Mouse (Mus musculus) forebrain, postnatal 0 days (tissue): ENCODE measurements around the gene Eml4. TPM values are rescaled to one million over a fixed set of nuclear protein-coding genes. Genes with fewer than 3 reads are reported as not detected.

Source experiments
- ATAC-seq: fragments of 200-750 bp; cut with Nextera tagmentation; 2 replicates; pipeline ENCODE4 v1.8.0; 2017; ENCODE audit warnings: mild to moderate bottlenecking, moderate library complexity
- DNase-seq: peaks from one replicate; pipeline ENCODE4 v3.0.0-alpha.2; 2015
- H3K27ac ChIP-seq: fragments of 300-500 bp; sonication (generic); 2 replicates; pipeline ENCODE4 v1.5.1; 2014; ENCODE audit warnings: low read depth, mild to moderate bottlenecking, antibody characterized with exemption, low read length, moderate library complexity, mixed read lengths
- H3K27me3 ChIP-seq: fragments of 300-500 bp; sonication (generic); 2 replicates; pipeline ENCODE4 v1.6.1; 2014; ENCODE audit warnings: mild to moderate bottlenecking, low read length, mixed read lengths; ENCODE audit not compliant: insufficient read depth
- H3K36me3 ChIP-seq: fragments of 300-500 bp; sonication (generic); 2 replicates; pipeline ENCODE4 v1.6.1; 2014; ENCODE audit warnings: mild to moderate bottlenecking, moderate library complexity; ENCODE audit not compliant: insufficient read depth
- H3K4me1 ChIP-seq: fragments of 300-500 bp; sonication (generic); 2 replicates; pipeline ENCODE4 v1.6.1; 2014; ENCODE audit warnings: antibody characterized with exemption; ENCODE audit not compliant: insufficient read depth
- H3K4me2 ChIP-seq: fragments of 300-500 bp; sonication (generic); 2 replicates; pipeline ENCODE4 v1.6.1; 2014; ENCODE audit warnings: low read depth, mild to moderate bottlenecking, moderate library complexity
- H3K4me3 ChIP-seq: fragments of 300-500 bp; sonication (generic); 2 replicates; pipeline ENCODE4 v1.5.1; 2014; ENCODE audit warnings: low read depth, low read length, mixed read lengths
- H3K9ac ChIP-seq: fragments of 300-500 bp; sonication (generic); 2 replicates; pipeline ENCODE4 v1.6.1; 2014; ENCODE audit warnings: mild to moderate bottlenecking
- H3K9me3 ChIP-seq: fragments of 300-500 bp; sonication (generic); 2 replicates; pipeline ENCODE4 v1.6.1; 2016; ENCODE audit warnings: low read length
- CTCF ChIP-seq: sonication (generic); IDR thresholded peaks from 2 replicates; pipeline ENCODE4 v1.5.1; 2016; ENCODE audit warnings: antibody characterized with exemption, control low read depth, low read depth
- WGBS: fragments of 180-500 bp; shearing (Covaris S2); extraction: QIAGEN DNeasy Blood & Tissue Kit; methylation state at CpG from one replicate; pipeline ENCODE4 v1.1.7; 2014; 5-methylcytosine and 5-hydroxymethylcytosine counted together
- polyA plus RNA-seq: library from polyadenylated mRNA; unstranded; fragments of >200 nt; fragmentation: Nextera tagmentation; extraction: Ambion mirVana; gene quantifications from 2 replicates; pipeline ENCODE4 v1.2.1, GENCODE M21; 2015
- total RNA-seq: library from RNA; depleted of rRNA; stranded (reverse); fragments of >200 nt; gene quantifications from 2 replicates; pipeline ENCODE4 v1.2.3, GENCODE M21; 2014

Gene Eml4
- total and polyA plus RNA-seq, 2 experiments from 2014 or later: 20.0 to 58.7 TPM

- Histone ChIP-seq H3K4me2 (no peak overlapping the region), H3K36me3 (no peaks in the 10 kb centered on the region), H3K27ac (no peak overlapping the region), H3K9ac (no peak overlapping the region), H3K4me3 (no peak overlapping the region), H3K27me3 (no peaks in the 10 kb centered on the region), H3K9me3 (no peaks in the 10 kb centered on the region), H3K4me1 (peaks cover 2% of the 10 kb centered on the region; the same call in 1 of the 2 replicates)
- no peak for TF ChIP-seq CTCF
- ATAC-seq (no peak), DNase-seq (no peak)
- WGBS: 94% methylated on average over 2 of the region's 2 CpGs
These were observed 28.6 kb downstream of the Eml4 start for GRCm38 (mm10) chr17:83379366-83379765.

DNA sequence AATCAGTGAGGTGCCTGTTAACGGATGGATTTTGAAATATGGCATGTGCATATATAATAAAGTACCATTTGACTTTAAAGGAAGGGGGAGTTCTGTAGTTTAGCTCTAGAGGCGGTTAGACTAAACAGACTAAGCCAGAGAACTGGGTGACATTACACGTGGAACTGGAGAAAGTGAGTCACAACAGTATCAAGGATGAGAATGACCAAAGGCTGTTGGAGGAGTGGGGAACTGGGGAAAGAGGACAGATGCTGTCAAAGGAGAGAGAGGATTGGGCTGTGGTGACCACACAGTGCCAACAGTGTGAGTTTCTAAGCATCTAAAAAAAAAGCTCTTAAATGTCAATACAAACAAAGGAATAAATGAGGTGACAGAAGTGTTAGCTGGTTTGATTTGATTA is 29.1 kb downstream of the Eml4 start:
- DNase-seq (no peak), ATAC-seq (no peak)
- Histone ChIP-seq H3K27me3 (no peaks in the 10 kb centered on the region), H3K4me3 (no peak overlapping the region), H3K9me3 (no peaks in the 10 kb centered on the region), H3K36me3 (no peaks in the 10 kb centered on the region), H3K4me2 (no peak overlapping the region), H3K9ac (no peak overlapping the region), H3K27ac (no peak overlapping the region), H3K4me1 (peaks cover 2% of the 10 kb centered on the region; the same call in 1 of the 2 replicates)
- no peak for TF ChIP-seq CTCF
- 73% methylated on average over 3 of the region's 3 CpGs for WGBS

DNA sequence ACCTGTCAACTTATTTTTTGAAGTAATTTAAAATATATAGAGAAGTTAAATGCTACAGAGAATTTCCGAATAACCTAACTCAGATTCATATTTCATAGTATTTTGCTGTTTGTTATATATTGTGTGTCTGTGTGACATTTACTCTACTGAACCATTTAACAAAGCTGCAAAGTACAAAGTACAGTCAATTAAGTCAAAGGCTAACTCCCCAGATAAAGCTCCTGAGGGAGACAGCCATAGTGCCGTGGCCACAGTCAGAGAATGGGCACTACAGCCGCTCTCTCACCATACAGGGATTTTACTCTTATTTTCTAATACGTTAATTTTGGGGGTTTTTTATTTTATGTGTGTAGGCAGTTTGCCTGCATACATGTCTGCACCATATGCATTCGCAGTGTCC is 32.0 kb downstream of the Eml4 start:
- H3K9ac ChIP-seq: no peak overlapping the region
- H3K36me3 ChIP-seq: no peaks in the 10 kb centered on the region
- 91% methylated on average over 5 of the region's 5 CpGs for WGBS
- no peaks in the 10 kb centered on the region for H3K9me3 ChIP-seq
- H3K27me3 ChIP-seq: no peaks in the 10 kb centered on the region
- DNase-seq (no peak), ATAC-seq (no peak)
- H3K4me2 ChIP-seq: no peak overlapping the region
- no peak overlapping the region for H3K4me3 ChIP-seq
- no peak for TF ChIP-seq CTCF
- no peak overlapping the region for H3K27ac ChIP-seq
- peaks cover 1% of the 10 kb centered on the region; the same call in 1 of the 2 replicates for H3K4me1 ChIP-seq

GRCm38 (mm10) chr17:83384981-83385380 is 34.2 kb downstream of the Eml4 start:
- DNase-seq (no peak), ATAC-seq (no peak)
- H3K4me2 ChIP-seq: no peak overlapping the region
- no peak overlapping the region for H3K9ac ChIP-seq
- no peak overlapping the region for H3K27ac ChIP-seq
- no peaks in the 10 kb centered on the region for H3K36me3 ChIP-seq
- H3K27me3 ChIP-seq: no peaks in the 10 kb centered on the region
- TF ChIP-seq CTCF: no peak
- no peaks in the 10 kb centered on the region for H3K4me1 ChIP-seq
- 88% methylated on average over 2 of the region's 2 CpGs for WGBS
- no peaks in the 10 kb centered on the region for H3K9me3 ChIP-seq
- H3K4me3 ChIP-seq: no peak overlapping the region

GRCm38 (mm10) chr17:83387161-83387560 is 36.4 kb downstream of the Eml4 start:
- Histone ChIP-seq H3K9me3 (no peaks in the 10 kb centered on the region), H3K4me2 (no peak overlapping the region), H3K27me3 (no peaks in the 10 kb centered on the region), H3K9ac (no peak overlapping the region), H3K4me1 (no peaks in the 10 kb centered on the region), H3K36me3 (no peaks in the 10 kb centered on the region), H3K4me3 (no peak overlapping the region), H3K27ac (no peak overlapping the region)
- TF ChIP-seq CTCF: no peak
- WGBS: 80% methylated on average over 3 of the region's 3 CpGs
- DNase-seq (no peak), ATAC-seq (no peak)

GRCm38 (mm10) chr17:83394013-83394412 is 43.3 kb downstream of the Eml4 start:
- Histone ChIP-seq H3K9ac (no peak overlapping the region), H3K4me3 (no peak overlapping the region), H3K27ac (no peak overlapping the region), H3K36me3 (no peaks in the 10 kb centered on the region), H3K4me1 (no peaks in the 10 kb centered on the region), H3K9me3 (no peaks in the 10 kb centered on the region), H3K27me3 (no peaks in the 10 kb centered on the region), H3K4me2 (no peak overlapping the region)
- ATAC-seq (no peak), DNase-seq (no peak)
- 87% methylated on average over 3 of the region's 3 CpGs for WGBS
- TF ChIP-seq CTCF: no peak

DNA sequence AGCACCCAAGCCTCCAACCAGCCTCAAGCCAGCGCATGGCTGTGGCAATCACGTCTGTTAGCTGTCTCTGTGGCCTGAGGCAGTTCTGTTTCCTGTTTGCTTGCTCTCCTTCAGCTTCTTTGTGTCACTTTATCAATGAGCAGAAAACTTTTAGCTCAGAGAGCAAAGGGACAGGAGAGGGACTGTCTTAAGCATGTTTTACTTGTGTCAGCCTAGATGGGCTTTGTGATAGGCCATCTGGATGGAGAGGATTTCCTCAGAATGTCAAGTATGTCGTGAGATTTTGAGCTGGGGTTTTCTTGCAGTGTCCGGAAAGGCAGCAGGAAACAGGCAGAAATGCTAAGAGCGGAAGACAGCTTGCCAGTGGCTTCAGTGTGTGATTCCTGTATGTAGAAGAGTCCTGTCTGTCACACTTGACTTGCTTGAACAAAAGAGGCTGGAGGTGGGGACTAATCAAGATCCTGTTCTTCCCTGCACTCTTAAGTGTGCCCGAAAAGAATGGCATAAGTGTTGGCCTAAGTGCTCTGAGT is 46.9 kb downstream of the Eml4 start:
- Histone ChIP-seq H3K9ac (no peak overlapping the region), H3K4me3 (no peak overlapping the region), H3K36me3 (no peaks in the 10 kb centered on the region), H3K4me1 (no peaks in the 10 kb centered on the region), H3K27ac (no peak overlapping the region), H3K4me2 (no peak overlapping the region), H3K27me3 (no peaks in the 10 kb centered on the region), H3K9me3 (no peaks in the 10 kb centered on the region)
- TF ChIP-seq CTCF: no peak
- no peak for ATAC-seq
- DNase-seq: no peak
- 54% methylated on average over 6 of the region's 6 CpGs for WGBS
